Mouse (Mus musculus): ENCODE data around the gene Gm49416. TPM values are rescaled to one million over a fixed set of nuclear protein-coding genes. Genes with fewer than 3 reads are reported as not detected.

Gm49416 gene
- polyA plus RNA-seq, 1 experiment from 2014 or later: not detected

DNA sequence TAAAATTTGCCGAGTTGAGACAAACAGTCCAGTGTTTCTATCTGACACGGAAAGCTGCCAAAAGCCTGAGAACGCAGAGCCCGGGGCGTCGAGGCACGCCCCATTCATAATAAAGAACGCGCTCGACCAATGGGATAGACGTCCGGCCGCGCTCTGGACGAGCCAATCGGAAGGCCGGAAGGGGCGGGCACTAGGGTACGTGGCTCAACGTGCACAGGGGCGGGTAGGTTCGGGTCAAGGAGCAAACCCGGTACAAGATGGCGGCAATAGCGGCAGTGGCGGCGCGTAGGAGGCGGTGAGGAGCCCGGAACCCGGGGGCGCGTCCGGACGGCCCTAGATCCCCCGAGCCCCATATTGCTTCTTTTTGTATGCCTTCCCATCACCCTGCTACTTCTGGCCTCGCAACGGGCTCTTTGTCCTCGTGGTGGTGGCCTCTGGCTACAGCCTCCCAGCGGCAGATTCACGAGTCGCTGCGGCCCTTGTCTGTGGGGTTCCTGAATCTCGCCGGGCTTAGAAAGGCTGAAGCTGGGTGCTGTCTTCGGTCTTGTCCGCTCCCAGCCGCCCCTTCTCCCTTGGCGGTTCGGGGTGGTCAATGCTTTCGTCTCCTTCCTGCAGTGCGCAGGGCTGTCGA lies 9.3 kb downstream of the Gm49416 start, which contains the start of gene Ganab:
Ganab (plus strand) TSS at position 207 of the 631 bp plus-strand sequence.
- peak within 1 kb of the TSS; percentile 65 for H3K4me3 ChIP-seq (replicated peaks)
- peak within 1 kb of the TSS; percentile 86 for H3K9ac ChIP-seq (replicated peaks)
- peaks cover 32% of the 10 kb centered on the region for H3K4me1 ChIP-seq (replicated peaks)
- H3K27me3 ChIP-seq: no peaks in the 10 kb centered on the region
- under 1% methylated on average over 53 of the region's 53 CpGs for WGBS
- H3K27ac ChIP-seq: peak within 1 kb of the TSS; percentile 88
- H3K9me3 ChIP-seq: no peaks in the 10 kb centered on the region
- peaks cover 49% of the 10 kb centered on the region for H3K36me3 ChIP-seq
- peak within 1 kb of the TSS; percentile 80 for H3K4me2 ChIP-seq
- peak; percentile 98 for ATAC-seq (ENCODE audit: insufficient number of reproducible peaks, insufficient read depth, low FRiP score, low TSS enrichment, low read depth)

DNA sequence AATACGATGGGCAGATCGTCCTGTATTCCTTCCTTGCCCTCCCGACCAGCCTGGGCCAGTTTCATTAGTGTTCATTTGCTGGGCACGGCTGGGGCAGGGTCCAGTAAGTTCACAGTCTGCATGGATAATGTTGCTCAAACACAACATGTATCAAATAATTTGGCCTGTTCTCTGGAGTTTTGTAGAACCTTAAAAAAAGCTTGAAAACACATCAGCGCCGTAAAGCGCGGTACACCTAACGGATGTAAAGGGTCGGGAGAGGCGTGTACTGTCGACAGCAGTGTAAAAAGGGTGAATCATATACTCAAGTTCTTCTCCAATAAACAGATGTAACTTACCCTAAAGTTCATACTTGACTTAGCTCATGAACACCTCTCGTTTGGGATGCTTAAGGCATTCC lies 9.8 kb downstream of the Gm49416 start:
- H3K36me3 ChIP-seq: peaks cover 55% of the 10 kb centered on the region
- WGBS: 11% methylated on average over 13 of the region's 13 CpGs
- ATAC-seq (ENCODE audit: insufficient number of reproducible peaks, insufficient read depth, low FRiP score, low TSS enrichment, low read depth): no peak

DNA sequence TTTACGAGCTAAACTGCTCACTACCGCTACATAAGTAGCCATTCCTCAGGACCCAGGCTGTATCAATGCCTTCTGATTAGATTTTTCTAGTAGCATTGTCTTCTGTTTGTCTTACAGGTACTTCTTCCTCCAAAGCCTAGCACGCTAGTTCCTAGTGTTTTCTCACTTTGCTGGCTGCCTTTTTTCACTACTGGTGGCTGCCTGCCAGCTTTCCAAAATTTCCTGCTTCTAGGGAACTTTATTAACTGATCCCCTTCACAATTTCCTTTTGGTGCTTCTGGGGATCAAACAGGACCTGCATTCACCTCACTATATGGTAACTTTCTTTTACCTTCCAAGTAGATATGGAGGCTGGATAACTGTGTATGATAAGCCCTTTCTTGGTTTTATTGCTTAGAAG lies 10.4 kb downstream of the Gm49416 start:
- Histone ChIP-seq H3K27me3 (no peaks in the 10 kb centered on the region), H3K9me3 (no peaks in the 10 kb centered on the region), H3K9ac (replicated peaks) (peak overlapping the region; percentile 86), H3K36me3 (peaks cover 59% of the 10 kb centered on the region), H3K27ac (no peak overlapping the region), H3K4me3 (replicated peaks) (peak overlapping the region; percentile 65), H3K4me1 (replicated peaks) (peaks cover 27% of the 10 kb centered on the region), H3K4me2 (peak overlapping the region; percentile 80)
- no peak for ATAC-seq (ENCODE audit: insufficient number of reproducible peaks, insufficient read depth, low FRiP score, low TSS enrichment, low read depth)
- WGBS: 55% methylated on average over 3 of the region's 3 CpGs

More for the DNA sequence above, 9.8 kb downstream of the Gm49416 start:
- peak overlapping the region; percentile 87 for H3K27ac ChIP-seq
- H3K9me3 ChIP-seq: no peaks in the 10 kb centered on the region
- peaks cover 31% of the 10 kb centered on the region for H3K4me1 ChIP-seq (replicated peaks)
- H3K4me2 ChIP-seq: peak overlapping the region; percentile 80
- H3K4me3 ChIP-seq (replicated peaks): peak overlapping the region; percentile 65
- H3K9ac ChIP-seq (replicated peaks): peak overlapping the region; percentile 86
- H3K27me3 ChIP-seq: no peaks in the 10 kb centered on the region

DNA sequence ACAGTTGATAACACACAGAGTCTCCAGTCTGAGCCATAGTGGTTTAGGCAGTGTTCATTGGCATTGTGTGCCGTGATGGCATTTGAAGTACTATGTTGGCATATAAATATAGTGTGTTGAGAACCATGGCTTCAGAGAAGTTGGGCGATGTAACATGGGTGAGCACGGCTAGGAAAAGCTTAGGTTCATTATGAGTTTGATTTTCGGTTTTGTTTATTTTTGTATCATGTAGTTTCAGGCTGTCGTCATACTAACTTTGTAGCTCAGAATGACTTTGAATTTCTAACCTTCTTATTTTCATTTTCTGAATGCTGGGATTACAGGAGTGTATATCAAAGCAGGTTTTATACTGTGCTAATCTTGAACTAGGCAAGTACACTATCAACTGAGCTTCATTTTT lies 14.7 kb downstream of the Gm49416 start:
- peaks cover 71% of the 10 kb centered on the region for H3K36me3 ChIP-seq
- no peaks in the 10 kb centered on the region for H3K27me3 ChIP-seq
- no peak for ATAC-seq (ENCODE audit: insufficient number of reproducible peaks, insufficient read depth, low FRiP score, low TSS enrichment, low read depth)
- peaks cover 9% of the 10 kb centered on the region for H3K4me1 ChIP-seq (replicated peaks)
- H3K9ac ChIP-seq (replicated peaks): no peak overlapping the region
- no peak overlapping the region for H3K4me3 ChIP-seq (replicated peaks)
- H3K9me3 ChIP-seq: no peaks in the 10 kb centered on the region
- H3K27ac ChIP-seq: no peak overlapping the region
- no peak overlapping the region for H3K4me2 ChIP-seq
- WGBS: 94% methylated on average over 5 of the region's 5 CpGs

DNA sequence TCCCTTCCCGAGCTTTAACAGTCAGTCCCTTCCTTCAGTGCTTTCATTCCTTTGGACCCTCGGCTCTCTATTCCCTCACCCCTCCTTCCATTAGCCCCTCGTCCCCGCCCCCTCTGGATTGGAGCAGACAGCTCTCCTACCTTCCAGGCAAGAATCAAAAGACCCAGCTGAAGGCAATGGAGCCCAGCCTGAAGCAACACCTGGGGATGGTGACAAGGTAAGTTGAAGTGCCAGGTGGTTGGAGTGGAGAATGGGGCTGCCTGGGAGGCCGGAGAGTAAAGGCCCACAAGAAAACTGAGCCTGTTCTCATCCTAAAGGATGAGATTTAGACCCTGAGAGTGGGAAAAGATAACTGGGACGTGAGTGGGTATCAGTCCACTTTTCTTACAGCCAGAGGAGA lies 19.8 kb downstream of the Gm49416 start:
- Histone ChIP-seq H3K4me3 (replicated peaks) (no peak overlapping the region), H3K4me1 (replicated peaks) (no peaks in the 10 kb centered on the region), H3K9ac (replicated peaks) (no peak overlapping the region), H3K36me3 (peaks cover 97% of the 10 kb centered on the region), H3K9me3 (no peaks in the 10 kb centered on the region), H3K4me2 (no peak overlapping the region), H3K27me3 (no peaks in the 10 kb centered on the region), H3K27ac (no peak overlapping the region)
- WGBS: 87% methylated on average over 6 of the region's 6 CpGs
- no peak for ATAC-seq (ENCODE audit: insufficient number of reproducible peaks, insufficient read depth, low FRiP score, low TSS enrichment, low read depth)

DNA sequence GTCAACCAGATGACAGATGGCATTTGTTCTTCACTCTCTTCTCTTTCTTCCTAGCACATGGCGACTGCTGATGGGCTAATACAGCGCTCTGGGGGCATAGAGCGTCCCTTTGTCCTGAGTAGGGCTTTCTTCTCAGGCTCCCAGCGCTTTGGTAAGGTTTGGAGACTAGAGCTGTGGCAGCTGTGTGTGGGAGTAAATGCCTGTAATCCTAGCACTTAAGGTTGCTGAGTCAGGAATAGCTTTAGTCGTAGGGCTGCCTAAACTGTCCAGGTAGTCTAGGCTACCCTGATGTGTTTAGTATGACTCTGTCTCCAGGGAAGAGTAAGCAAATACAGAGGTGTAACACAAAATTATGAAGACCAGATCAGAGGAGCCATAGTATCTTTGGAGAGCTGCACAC lies 23.1 kb downstream of the Gm49416 start:
- no peak for ATAC-seq (ENCODE audit: insufficient number of reproducible peaks, insufficient read depth, low FRiP score, low TSS enrichment, low read depth)
- no peaks in the 10 kb centered on the region for H3K9me3 ChIP-seq
- 91% methylated on average over 5 of the region's 5 CpGs for WGBS

DNA sequence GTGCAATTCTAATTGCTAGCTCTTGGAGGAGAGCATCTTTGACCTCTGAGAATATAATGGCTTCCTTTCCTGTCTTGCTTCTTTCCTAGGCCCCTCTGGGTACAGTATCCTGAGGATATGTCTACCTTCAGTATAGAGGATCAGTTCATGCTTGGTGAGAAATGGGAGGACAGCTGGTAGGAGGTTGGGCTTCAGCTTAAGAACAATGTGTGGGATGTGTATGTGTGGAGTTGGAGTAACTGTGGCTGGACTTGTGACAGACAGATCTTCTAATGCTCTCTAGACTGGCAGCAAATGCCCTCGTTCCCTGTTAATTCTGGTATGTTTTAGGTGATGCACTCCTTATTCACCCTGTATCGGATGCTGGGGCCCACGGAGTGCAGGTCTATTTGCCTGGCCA lies 25.5 kb downstream of the Gm49416 start:
- H3K4me3 ChIP-seq (replicated peaks): no peak overlapping the region
- H3K4me2 ChIP-seq: no peak overlapping the region
- H3K27me3 ChIP-seq: no peaks in the 10 kb centered on the region
- no peak overlapping the region for H3K27ac ChIP-seq
- H3K36me3 ChIP-seq: peaks cover 80% of the 10 kb centered on the region
- no peaks in the 10 kb centered on the region for H3K4me1 ChIP-seq (replicated peaks)
- 91% methylated on average over 3 of the region's 3 CpGs for WGBS
- H3K9me3 ChIP-seq: no peaks in the 10 kb centered on the region
- H3K9ac ChIP-seq (replicated peaks): no peak overlapping the region
- no peak for ATAC-seq (ENCODE audit: insufficient number of reproducible peaks, insufficient read depth, low FRiP score, low TSS enrichment, low read depth)

More for the DNA sequence above, 23.1 kb downstream of the Gm49416 start:
- no peak overlapping the region for H3K27ac ChIP-seq
- peaks cover 100% of the 10 kb centered on the region for H3K36me3 ChIP-seq
- H3K4me1 ChIP-seq (replicated peaks): no peaks in the 10 kb centered on the region
- no peaks in the 10 kb centered on the region for H3K27me3 ChIP-seq
- no peak overlapping the region for H3K4me3 ChIP-seq (replicated peaks)
- H3K9ac ChIP-seq (replicated peaks): no peak overlapping the region
- H3K4me2 ChIP-seq: no peak overlapping the region

DNA sequence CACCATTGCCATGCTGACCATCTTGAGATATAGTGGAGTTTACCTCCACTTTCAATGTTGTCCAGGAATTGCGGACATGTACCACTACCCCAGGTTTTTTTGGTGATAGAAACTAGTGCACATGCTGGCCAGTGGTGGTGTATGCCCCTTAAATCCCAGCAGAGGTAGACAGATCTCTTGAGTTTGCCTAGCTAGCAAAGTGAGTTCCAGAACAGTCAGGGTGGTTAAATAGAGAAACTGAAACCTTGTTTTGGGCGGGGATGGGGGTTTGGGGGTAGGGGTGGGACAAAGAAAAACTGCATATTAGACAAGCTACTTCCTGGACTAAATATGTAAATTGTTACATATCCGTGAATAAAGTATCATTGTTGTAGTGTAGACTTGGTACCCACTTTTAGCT lies 30.3 kb downstream of the Gm49416 start:
- H3K4me3 ChIP-seq (replicated peaks): no peak overlapping the region
- H3K9me3 ChIP-seq: no peaks in the 10 kb centered on the region
- no peak overlapping the region for H3K4me2 ChIP-seq
- peaks cover 15% of the 10 kb centered on the region for H3K4me1 ChIP-seq (replicated peaks)
- no peak for ATAC-seq (ENCODE audit: insufficient number of reproducible peaks, insufficient read depth, low FRiP score, low TSS enrichment, low read depth)
- WGBS: 95% methylated on average over 3 of the region's 3 CpGs
- no peak overlapping the region for H3K27ac ChIP-seq
- H3K27me3 ChIP-seq: no peaks in the 10 kb centered on the region
- H3K9ac ChIP-seq (replicated peaks): no peak overlapping the region
- H3K36me3 ChIP-seq: peaks cover 50% of the 10 kb centered on the region

DNA sequence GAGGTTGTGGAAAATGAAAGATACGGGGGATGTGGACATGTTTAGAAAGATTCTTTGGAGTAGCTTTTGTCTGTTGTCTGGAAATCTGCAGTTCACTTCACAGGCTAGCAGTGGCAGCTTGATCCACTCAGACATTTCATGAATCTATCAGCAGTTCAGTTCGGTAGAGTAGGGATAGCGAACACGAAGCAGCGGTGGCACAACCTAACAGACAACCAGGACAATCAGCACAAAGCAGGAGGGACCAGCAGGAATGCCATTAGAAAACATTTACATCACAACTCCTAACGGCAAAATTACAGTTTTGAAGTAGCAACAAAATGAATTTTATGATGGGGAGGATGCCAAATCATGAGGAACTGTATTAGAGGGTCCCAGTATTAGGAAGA lies 31.0 kb downstream of the Gm49416 start:
- Histone ChIP-seq H3K27ac (peak overlapping the region; percentile 90), H3K9ac (replicated peaks) (0 out of 2 replicates have a peak overlapping the region, but pooled peaks have one; percentile 75)

DNA sequence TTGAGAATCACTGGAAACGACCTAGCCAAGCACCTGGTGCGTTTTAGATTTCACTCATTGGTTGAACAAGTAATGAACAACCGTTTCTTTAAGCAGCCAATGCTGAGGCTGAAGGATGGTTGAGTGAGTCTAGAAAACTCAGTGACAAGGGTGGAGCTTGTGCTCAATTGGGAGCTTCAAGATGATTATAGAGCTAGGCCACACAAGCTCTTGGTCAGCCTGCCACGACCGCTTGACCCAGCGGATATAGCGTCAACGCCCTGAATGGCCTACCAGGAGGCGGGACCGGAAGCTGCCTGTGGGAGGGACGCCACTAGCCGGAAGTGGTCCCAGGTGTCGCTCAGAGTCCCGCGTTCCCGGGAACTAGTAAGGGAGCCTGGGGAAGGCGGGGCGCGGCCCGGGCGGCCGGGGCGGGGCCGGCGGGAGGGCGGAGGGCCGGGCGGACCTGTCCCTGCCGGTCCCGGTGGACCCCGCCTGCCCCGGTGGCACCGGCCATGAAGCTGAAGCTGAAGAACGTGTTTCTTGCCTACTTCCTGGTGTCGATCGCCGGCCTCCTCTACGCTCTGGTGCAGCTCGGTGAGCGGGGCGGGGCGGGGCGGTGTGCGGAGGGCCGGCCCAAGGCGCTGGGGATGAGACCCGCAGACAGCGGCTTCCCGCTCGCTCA lies 31.5 kb downstream of the Gm49416 start, which contains the start of gene B3gat3:
B3gat3 (plus strand) TSS at position 302 of the 664 bp plus-strand sequence.
- WGBS: 3% methylated on average over 42 of the region's 50 CpGs
- Histone ChIP-seq H3K4me2 (peak within 1 kb of the TSS; percentile 82), H3K27ac (peak within 1 kb of the TSS; percentile 90), H3K9ac (replicated peaks) (peak within 1 kb of the TSS; percentile 75), H3K9me3 (no peaks in the 10 kb centered on the region), H3K36me3 (peaks cover 39% of the 10 kb centered on the region), H3K27me3 (no peaks in the 10 kb centered on the region), H3K4me3 (replicated peaks) (peak within 1 kb of the TSS; percentile 84), H3K4me1 (replicated peaks) (peaks cover 15% of the 10 kb centered on the region)
- ATAC-seq (ENCODE audit: insufficient number of reproducible peaks, insufficient read depth, low FRiP score, low TSS enrichment, low read depth): peak; percentile 93

More for the DNA sequence above, 31.0 kb downstream of the Gm49416 start:
- 72% methylated on average over 6 of the region's 6 CpGs for WGBS
- Histone ChIP-seq H3K36me3 (peaks cover 43% of the 10 kb centered on the region), H3K4me3 (replicated peaks) (peak overlapping the region; percentile 84), H3K9me3 (no peaks in the 10 kb centered on the region), H3K27me3 (no peaks in the 10 kb centered on the region), H3K4me2 (peak overlapping the region; percentile 82), H3K4me1 (replicated peaks) (peaks cover 15% of the 10 kb centered on the region)
- no peak for ATAC-seq (ENCODE audit: insufficient number of reproducible peaks, insufficient read depth, low FRiP score, low TSS enrichment, low read depth)

DNA sequence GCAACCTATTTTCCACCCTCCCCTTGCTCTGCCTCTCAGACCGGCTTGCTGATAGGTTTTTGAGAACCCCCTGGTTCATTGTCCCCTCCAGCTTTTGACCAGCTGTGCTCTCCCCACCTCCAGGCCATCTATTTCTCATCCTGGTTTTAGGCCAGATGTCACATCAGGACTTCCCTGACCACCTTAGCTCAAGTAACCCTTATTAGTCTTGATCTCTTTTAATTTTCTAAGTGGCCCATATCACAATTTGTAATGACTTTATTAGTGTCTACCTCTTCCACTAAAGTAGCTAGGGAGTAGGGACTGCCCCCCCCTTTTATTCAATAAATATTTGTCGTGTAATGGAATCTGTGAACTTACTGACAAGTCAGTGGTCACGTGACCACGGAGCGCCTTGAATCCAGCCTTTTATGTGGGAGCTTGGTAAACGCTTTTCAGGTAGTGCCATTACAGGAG lies 32.1 kb downstream of the Gm49416 start:
- WGBS: 1% methylated on average over 6 of the region's 6 CpGs
- Histone ChIP-seq H3K36me3 (peaks cover 39% of the 10 kb centered on the region), H3K9me3 (no peaks in the 10 kb centered on the region), H3K4me1 (replicated peaks) (peaks cover 15% of the 10 kb centered on the region), H3K9ac (replicated peaks) (peak overlapping the region; percentile 75), H3K27me3 (no peaks in the 10 kb centered on the region), H3K4me2 (peak overlapping the region; percentile 82), H3K27ac (peak overlapping the region; percentile 90), H3K4me3 (replicated peaks) (peak overlapping the region; percentile 84)
- ATAC-seq (ENCODE audit: insufficient number of reproducible peaks, insufficient read depth, low FRiP score, low TSS enrichment, low read depth): no peak

Data from limb, embryonic 12.5 days (tissue).